Mouse (Mus musculus) lung, postnatal 0 days (tissue): ENCODE data around the gene Bnip3. TPM values are rescaled to one million over a fixed set of nuclear protein-coding genes. Genes with fewer than 3 reads are reported as not detected.

Experiments
- ATAC-seq: fragments of 200-750 bp; cut with Nextera tagmentation; 2 replicates; pipeline ENCODE4 v1.8.0; 2017; ENCODE audit warnings: moderate library complexity
- DNase-seq: peaks from one replicate; pipeline ENCODE4 v3.0.0-alpha.2; 2016; ENCODE audit warnings: low spot score
- H3K27ac ChIP-seq: fragments of 300-500 bp; sonication (generic); 2 replicates; pipeline ENCODE4 v1.5.1; 2014; ENCODE audit warnings: antibody characterized with exemption, mild to moderate bottlenecking, low read length, mixed read lengths
- H3K27me3 ChIP-seq: fragments of 300-500 bp; sonication (generic); replicated peaks from 2 replicates; pipeline ENCODE4 v1.6.1; 2014; ENCODE audit warnings: low read length, mixed read lengths; ENCODE audit not compliant: insufficient read depth
- H3K36me3 ChIP-seq: fragments of 300-500 bp; sonication (generic); 2 replicates; pipeline ENCODE4 v1.6.1; 2014; ENCODE audit warnings: low read length, mixed read lengths; ENCODE audit not compliant: insufficient read depth
- H3K4me1 ChIP-seq: fragments of 300-500 bp; sonication (generic); 2 replicates; pipeline ENCODE4 v1.6.1; 2014; ENCODE audit warnings: antibody characterized with exemption, low read depth, low read length, mixed read lengths; ENCODE audit not compliant: insufficient read depth
- H3K4me2 ChIP-seq: fragments of 300-500 bp; sonication (generic); replicated peaks from 2 replicates; pipeline ENCODE4 v1.6.1; 2014; ENCODE audit warnings: low read depth, mild to moderate bottlenecking, low read length, moderate library complexity, mixed read lengths
- H3K4me3 ChIP-seq: fragments of 300-500 bp; sonication (generic); 2 replicates; pipeline ENCODE4 v1.5.1; 2014; ENCODE audit warnings: low read depth, low read length
- H3K9ac ChIP-seq: fragments of 300-500 bp; sonication (generic); replicated peaks from 2 replicates; pipeline ENCODE4 v1.6.1; 2014; ENCODE audit warnings: low read depth, mild to moderate bottlenecking
- H3K9me3 ChIP-seq: fragments of 300-500 bp; sonication (generic); 2 replicates; pipeline ENCODE4 v1.6.1; 2016; ENCODE audit warnings: low read length, mixed read lengths
- CTCF ChIP-seq: IDR thresholded peaks from 2 replicates; pipeline ENCODE4 v1.5.1; 2016; ENCODE audit warnings: antibody characterized with exemption, mild to moderate bottlenecking
- EP300 ChIP-seq: IDR thresholded peaks from 2 replicates; pipeline ENCODE4 v1.6.1; 2016; ENCODE audit warnings: antibody characterized with exemption, mild to moderate bottlenecking, control low read depth
- WGBS: fragments of 180-500 bp; shearing (Covaris S2); extraction: QIAGEN DNeasy Blood & Tissue Kit; methylation state at CpG from one replicate; pipeline ENCODE4 v1.1.7; 2014; 5-methylcytosine and 5-hydroxymethylcytosine counted together
- polyA plus RNA-seq: library from polyadenylated mRNA; unstranded; fragments of >200 nt; fragmentation: Nextera tagmentation; extraction: Ambion mirVana; gene quantifications from 2 replicates; pipeline ENCODE4 v1.2.1, GENCODE M21; 2015

Bnip3 gene
- polyA plus RNA-seq, 1 experiment from 2014 or later, result 141 TPM

DNA sequence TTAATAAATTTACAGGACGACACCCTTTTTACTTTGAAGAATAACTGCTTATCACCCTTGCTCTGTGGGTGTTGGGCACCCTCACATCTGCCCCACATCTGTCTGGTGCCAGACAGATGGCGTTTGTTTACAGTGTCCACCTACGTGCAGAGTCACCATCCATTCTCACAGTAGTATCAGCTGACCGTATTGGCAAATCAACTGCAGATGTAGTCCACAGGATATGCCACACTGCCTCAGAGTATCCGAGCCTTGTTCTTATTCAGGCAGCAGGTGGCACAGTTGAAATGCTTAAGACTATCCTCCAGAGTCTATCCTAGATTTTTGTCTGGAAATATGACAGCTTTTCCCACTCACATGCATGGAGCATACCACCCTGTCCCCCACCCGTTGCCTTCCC, 42.0 kb downstream of the Bnip3 start:
- H3K4me1 ChIP-seq, result no peaks in the 10 kb centered on the region
- no peak overlapping the region for H3K27ac ChIP-seq
- H3K4me3 ChIP-seq, result no peak overlapping the region
- DNase-seq (no peak), ATAC-seq (no peak)
- H3K4me2 ChIP-seq, result no peak overlapping the region
- TF ChIP-seq EP300 (no peak), CTCF (0 out of 2 replicates have a peak, but pooled peaks have one; percentile 5)
- 66% methylated on average over 6 of the region's 6 CpGs for WGBS
- no peak overlapping the region for H3K9ac ChIP-seq
- H3K27me3 ChIP-seq, result no peaks in the 10 kb centered on the region
- H3K9me3 ChIP-seq, result no peaks in the 10 kb centered on the region
- H3K36me3 ChIP-seq, result 0 out of 2 replicates have a peak, but pooled peaks cover 3% of the 10 kb centered on the region

DNA sequence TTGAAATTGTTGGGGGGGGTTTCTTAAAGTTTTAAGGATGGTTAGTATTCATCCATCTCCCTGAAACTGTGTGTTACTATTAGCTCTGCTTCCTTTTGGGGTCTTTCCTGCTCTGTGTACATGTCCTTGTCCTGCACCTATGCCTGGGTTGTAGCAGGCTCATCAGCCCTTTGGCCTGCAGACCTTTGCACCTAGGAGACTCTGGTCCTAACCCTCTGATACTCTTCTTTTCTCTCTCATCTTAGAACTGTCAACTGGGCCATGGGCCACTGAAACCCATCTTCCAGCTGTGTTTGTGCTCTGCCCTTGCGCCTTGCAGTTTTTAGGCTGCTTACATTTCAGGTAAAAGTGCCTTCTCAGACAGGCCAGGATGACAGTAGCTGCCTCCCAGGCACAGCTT, 44.5 kb downstream of the Bnip3 start:
- Histone ChIP-seq H3K4me3 (no peak overlapping the region), H3K27me3 (no peaks in the 10 kb centered on the region), H3K27ac (no peak overlapping the region), H3K9me3 (no peaks in the 10 kb centered on the region), H3K4me2 (no peak overlapping the region), H3K9ac (no peak overlapping the region), H3K4me1 (no peaks in the 10 kb centered on the region), H3K36me3 (no peaks in the 10 kb centered on the region)
- TF ChIP-seq EP300 (no peak), CTCF (no peak)
- 96% methylated on average over 1 of the region's 1 CpGs for WGBS
- ATAC-seq (no peak), DNase-seq (no peak)

DNA sequence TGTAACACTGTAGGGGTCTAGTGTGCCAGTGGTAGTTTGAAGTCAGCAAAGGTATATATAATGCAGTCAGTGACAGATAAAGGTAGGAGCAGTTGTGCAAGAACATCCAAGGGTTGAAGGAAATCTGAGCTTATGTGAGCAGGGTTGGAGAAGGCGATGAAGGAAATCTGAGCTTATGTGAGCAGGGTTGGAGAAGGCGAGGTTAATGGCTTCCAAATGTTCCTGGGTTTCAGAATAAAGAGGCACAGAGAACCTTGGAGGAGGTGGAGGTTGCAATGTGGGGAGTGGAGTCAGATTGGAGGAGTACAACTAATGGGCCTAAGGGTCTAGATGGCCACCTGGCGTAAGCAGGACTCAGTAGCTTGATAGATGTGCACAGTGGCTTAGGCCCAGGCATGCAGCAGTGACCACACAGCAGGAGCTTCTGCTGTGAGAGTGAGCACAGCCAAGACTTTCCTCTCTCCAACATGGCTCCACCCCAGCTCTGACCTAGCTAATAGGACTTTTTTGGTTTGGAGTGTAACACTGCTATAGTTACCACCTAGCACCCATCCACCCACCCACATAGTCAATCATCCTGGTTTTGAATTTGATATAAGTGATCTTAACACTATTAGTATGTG, 45.3 kb downstream of the Bnip3 start:
- no peak overlapping the region for H3K4me3 ChIP-seq
- H3K9me3 ChIP-seq, result no peaks in the 10 kb centered on the region
- no peak overlapping the region for H3K9ac ChIP-seq
- no peak for ATAC-seq
- no peaks in the 10 kb centered on the region for H3K27me3 ChIP-seq
- H3K27ac ChIP-seq, result no peak overlapping the region
- TF ChIP-seq EP300, result no peak
- no peak for TF ChIP-seq CTCF
- WGBS, result 91% methylated on average over 3 of the region's 3 CpGs
- H3K4me2 ChIP-seq, result no peak overlapping the region
- no peak for DNase-seq
- H3K36me3 ChIP-seq, result peaks cover 4% of the 10 kb centered on the region; the same call in 1 of the 2 replicates
- no peaks in the 10 kb centered on the region for H3K4me1 ChIP-seq

DNA sequence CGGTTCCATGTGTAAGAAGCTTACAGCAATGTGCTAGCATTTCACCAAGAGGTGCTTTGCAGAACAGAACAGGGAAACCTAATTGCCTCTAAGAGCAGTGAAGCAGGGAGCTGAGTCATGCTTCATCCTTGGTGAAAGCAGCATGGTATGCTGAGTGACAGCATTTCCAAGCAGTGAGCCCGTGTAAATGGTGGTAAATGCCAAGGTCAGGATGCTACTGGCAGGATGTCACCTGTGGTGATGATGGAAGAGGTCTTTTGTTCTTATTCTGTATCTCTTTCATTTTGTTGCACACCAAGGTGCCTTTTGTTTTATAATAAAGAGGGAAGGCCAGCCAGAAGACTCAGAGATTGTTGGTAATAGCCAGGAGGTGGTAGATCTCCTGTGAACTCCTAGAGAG, 52.6 kb downstream of the Bnip3 start:
- no peak overlapping the region for H3K4me2 ChIP-seq
- no peaks in the 10 kb centered on the region for H3K27me3 ChIP-seq
- no peak for ATAC-seq
- no peak overlapping the region for H3K9ac ChIP-seq
- H3K27ac ChIP-seq, result no peak overlapping the region
- H3K9me3 ChIP-seq, result no peaks in the 10 kb centered on the region
- H3K36me3 ChIP-seq, result peaks cover 9% of the 10 kb centered on the region
- TF ChIP-seq EP300, result no peak
- TF ChIP-seq CTCF, result no peak
- no peak for DNase-seq
- H3K4me3 ChIP-seq, result no peak overlapping the region
- WGBS, result 64% methylated on average over 2 of the region's 2 CpGs
- no peaks in the 10 kb centered on the region for H3K4me1 ChIP-seq

DNA sequence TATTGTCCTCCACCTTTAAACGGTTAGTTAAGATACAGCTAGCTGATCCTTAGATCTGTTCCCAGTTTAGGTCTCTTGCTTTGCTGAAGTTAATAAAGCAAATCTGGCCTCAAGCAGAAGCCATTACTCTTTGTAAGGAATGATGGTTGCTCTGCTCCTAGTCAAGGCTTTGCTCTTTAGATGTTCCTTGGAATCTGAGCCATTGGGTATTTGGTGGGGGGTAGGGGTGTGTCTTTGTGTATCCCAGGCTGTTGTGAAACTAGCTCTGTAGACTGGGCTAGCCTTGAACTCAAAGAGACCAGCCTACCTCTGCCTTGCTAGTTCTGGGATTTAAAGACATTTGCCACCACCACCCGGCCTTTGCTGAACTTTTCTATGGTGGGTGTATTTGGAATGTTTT, 55.1 kb downstream of the Bnip3 start:
- TF ChIP-seq CTCF (no peak), EP300 (no peak)
- H3K9me3 ChIP-seq, result no peaks in the 10 kb centered on the region
- WGBS, result 86% methylated on average over 2 of the region's 2 CpGs
- H3K9ac ChIP-seq, result no peak overlapping the region
- no peak overlapping the region for H3K4me2 ChIP-seq
- DNase-seq (no peak), ATAC-seq (no peak)
- no peaks in the 10 kb centered on the region; the same call in 1 of the 2 replicates for H3K4me1 ChIP-seq
- no peak overlapping the region for H3K4me3 ChIP-seq
- H3K27me3 ChIP-seq, result no peaks in the 10 kb centered on the region
- H3K36me3 ChIP-seq, result peaks cover 5% of the 10 kb centered on the region; the same call in 1 of the 2 replicates
- no peak overlapping the region for H3K27ac ChIP-seq

DNA sequence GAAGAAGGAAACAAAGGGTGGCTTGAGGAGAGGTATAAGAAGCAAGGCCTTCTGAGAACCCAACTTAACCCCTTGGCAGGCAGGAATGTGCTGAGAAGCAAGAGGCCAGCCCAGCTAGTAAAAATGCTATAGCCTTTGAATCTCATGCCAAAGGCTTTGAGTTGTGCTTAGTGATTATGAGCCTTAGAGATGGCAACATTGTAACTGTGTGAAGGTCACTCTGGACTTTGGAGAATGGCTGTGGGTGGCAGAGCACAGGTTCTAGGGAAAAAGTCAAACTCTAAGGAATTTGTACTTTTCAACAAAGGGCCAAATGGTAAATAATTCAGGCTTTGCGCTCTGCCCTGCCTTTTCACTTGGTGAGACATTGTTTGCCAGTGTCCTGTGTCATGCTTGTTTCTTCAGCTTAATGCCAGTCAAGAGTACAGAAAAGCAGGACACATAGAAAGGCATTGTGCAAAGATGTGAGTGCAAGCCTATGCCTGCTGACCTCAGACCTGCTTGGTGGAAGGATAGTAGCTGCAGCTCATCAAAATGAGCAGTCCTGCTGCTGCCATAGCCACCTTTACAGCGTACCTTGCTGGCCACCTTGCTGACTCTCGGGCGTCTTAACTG, 55.8 kb downstream of the Bnip3 start:
- ATAC-seq, result no peak
- Histone ChIP-seq H3K9ac (no peak overlapping the region), H3K27me3 (no peaks in the 10 kb centered on the region), H3K36me3 (peaks cover 5% of the 10 kb centered on the region; the same call in 1 of the 2 replicates), H3K4me3 (no peak overlapping the region), H3K27ac (no peak overlapping the region), H3K4me1 (no peaks in the 10 kb centered on the region; the same call in 1 of the 2 replicates), H3K9me3 (no peaks in the 10 kb centered on the region), H3K4me2 (no peak overlapping the region)
- no peak for DNase-seq
- TF ChIP-seq CTCF (no peak), EP300 (no peak)
- WGBS, result 95% methylated on average over 4 of the region's 4 CpGs
